Mouse (Mus musculus): Measurements from ENCODE around the gene Zc3h18. TPM values are rescaled to one million over a fixed set of nuclear protein-coding genes. Genes with fewer than 3 reads are reported as not detected.

The Zc3h18 gene
- 28.3 TPM for polyA plus RNA-seq (2014; fragmentation: Illumina TruSeq; extraction: RNeasy Lipid Tissue Mini Kit (QIAGEN cat#74804); ENCODE audit: low read depth, low replicate concordance)

DNA sequence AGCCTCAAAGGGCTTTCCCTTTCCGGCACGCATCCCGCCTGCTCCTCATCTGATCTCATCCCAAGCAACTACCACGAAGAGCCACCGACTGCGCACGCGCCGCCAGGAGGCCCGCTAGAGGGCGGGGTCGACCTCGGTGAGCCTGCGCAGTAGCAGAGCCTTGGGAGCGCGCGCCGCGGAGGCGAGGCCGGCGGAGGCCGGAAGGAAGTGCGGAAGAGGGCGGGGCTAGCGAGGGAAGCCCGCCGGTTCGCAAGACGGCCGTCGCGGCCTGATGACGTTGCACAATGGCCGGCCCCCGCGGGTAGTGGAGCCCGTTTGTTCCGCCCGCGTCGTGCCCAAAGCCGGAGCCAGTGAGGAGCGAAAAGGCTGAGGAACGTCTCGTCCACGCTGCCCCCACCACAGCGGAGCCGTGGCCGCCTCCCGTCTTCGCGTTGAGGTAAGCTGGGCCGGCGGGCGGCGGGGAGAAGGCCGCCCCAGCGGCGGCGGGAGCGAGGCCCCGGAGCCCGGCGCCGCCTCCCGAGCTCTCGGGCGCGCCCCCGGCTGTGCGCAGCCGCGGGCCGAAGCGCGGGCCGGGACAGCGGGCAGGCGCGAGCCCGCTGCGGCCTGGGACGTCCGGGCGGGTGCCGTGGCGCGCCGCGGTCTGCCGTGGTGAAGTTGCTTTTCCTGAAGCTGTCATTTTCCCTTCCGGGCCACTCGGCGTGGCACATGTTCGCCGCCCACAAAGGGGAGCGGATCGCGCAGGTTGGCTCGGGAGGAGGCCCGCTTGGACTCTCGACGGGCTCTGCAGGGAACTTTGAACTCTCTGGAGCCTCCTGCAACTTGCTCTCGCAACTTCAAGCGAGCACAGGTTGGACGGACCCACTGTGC is at the start of gene Zc3h18:
Gene Zc3h18 (plus strand): TSS at position 245 of the 867 bp plus-strand sequence.

DNA sequence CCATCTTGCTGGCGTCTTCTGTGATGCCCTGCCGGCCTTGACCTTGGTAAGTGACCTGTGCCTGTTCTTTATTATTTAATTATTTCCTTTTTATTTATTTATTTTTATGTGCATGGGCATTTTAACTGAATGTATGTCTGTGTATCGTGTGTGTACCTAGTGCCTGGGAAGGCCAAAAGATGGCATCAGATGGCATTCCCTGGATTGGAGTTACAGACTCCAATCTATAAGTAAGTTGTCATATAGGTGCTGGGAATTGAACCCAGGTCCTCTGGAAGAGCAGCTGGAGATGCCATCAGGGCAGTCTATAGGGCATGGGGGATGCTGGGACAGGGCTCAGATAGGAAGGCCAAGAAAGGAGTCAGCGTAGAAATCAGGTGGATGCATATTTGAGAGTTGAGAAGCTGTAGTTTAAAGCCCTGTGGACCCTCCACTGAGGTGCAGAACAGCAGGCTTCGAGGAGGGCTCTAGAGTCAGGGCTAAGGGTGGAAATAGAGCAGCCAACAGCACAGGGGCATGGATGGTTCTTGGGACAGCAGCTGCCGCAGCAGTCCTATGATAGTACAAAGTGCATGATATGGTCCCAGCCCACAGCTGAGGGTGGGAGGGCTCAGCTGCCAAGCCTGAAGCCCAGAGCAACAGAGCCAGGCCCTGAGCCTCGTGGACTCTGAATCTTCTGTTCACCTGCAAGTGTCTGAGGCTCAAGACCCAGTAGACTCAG is 15.6 kb upstream of the Zc3h18 start, which contains the start of gene Trhr2:
Gene Trhr2 (minus strand): TSS at position 51 of the 721 bp plus-strand sequence.

DNA sequence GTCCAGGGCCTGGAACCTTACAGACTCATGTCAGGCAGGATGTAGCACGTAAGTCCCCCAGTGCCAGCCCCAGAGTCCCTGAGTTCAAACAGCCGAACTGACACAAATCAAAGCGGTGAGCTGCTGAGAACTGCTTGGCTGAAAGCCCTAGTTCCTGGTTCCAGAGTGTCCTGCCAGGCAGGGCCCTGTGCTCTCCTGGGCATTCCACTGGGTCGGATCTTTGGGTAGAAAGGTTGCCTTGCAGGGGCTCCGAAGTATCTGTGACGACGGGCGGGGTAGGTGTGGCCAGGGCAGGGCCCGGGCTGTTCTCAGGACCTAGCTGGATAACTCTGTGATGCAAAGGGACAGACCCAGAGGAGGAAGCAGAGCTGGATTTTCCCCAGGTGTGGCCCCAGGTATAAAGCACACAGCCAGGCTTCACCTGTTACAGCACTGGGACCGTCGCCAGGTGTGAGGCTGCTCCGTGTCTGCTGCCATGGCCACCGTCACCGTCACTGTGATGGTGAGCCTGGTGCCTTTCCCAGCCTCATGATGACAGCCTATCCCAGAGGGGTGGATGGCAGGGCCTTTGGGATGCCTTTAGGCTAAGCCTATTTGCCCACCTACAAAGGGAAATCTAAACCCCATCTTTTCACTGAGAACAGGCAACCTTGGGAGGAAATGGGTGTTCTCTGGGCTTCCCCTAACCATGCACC is 45.1 kb downstream of the Zc3h18 start, which contains the start of gene Il17c:
Gene Il17c (plus strand): TSS at position 645 of the 695 bp plus-strand sequence.

DNA sequence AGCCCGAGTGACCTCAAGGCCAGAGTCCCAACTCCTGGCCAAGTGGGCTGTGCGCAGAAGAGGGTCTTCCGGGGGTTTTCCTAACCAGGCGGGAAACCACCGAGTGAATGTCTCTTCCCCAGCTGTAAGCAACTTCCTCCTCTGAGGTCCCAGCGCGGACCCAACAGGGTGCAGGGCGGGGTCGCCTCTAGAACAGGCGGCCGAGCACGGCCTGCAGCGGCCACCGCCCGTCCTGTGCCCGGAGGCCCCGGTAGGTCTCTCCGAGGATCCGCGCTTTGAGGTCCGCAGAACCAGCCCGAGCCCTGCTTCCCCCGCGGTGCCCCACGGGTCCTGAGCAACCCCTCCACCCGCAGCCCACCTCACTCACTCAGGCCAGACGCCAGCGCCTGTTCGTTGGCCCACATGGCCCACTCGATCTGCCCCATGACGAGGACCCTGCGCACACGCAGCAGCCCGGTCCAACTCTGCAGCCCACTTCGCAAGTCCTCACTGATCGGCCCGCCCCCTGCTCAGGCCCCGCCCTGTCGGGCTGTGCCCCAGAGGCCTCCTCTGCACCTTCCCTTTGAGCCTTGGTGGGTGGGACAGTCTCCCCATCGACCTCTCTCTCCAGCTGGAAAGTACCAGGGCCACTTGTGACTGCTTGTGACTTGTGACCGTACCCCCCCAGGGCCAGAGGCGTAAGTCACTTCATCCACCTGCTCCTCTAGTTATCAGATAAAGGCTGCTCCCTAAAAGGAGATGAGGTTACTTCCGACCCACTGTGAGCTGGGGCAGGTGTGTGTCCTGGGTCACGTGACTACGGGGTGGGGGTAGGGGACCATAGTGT is 56.2 kb downstream of the Zc3h18 start, which contains the start of gene Cyba:
Gene Cyba (minus strand): TSS at position 488 of the 826 bp plus-strand sequence.

DNA sequence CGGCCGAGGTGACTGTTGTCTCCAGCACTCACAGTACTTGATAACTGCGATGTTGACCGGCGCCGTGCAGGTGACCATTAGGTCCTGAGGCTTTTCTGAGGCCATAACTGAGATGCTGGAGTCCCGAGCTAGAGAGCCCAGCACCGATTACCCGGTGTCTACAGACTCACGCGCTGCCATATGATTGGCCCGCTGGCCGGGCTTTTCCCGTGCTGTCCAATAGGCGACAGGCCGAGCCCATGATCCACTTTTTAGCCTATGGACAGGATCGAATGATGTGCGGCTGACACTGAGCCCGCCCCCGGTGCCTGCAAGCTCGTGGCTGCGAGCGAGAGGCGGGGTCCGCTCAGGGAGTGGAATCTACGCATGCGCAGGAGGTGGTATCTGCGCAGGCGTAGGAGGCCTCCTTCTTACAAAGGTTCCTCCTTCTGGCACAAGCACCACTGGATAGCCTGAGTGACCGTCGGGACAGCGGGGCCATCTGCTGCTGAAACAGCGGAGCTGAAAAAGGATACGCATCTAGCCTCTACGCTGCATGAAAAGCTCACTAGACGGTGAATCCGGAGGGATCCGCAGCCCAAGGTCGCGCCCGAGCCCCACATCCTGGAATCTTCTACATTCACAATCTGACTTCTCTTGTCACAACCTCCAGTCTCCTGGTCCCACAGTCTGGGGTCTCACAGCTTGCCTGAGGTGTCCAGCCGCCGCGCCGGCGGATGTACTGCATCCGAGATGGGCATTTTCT is 67.0 kb downstream of the Zc3h18 start, which contains the start of gene Mvd:
Gene Mvd (minus strand): TSS at position 161 of the 745 bp plus-strand sequence.

DNA sequence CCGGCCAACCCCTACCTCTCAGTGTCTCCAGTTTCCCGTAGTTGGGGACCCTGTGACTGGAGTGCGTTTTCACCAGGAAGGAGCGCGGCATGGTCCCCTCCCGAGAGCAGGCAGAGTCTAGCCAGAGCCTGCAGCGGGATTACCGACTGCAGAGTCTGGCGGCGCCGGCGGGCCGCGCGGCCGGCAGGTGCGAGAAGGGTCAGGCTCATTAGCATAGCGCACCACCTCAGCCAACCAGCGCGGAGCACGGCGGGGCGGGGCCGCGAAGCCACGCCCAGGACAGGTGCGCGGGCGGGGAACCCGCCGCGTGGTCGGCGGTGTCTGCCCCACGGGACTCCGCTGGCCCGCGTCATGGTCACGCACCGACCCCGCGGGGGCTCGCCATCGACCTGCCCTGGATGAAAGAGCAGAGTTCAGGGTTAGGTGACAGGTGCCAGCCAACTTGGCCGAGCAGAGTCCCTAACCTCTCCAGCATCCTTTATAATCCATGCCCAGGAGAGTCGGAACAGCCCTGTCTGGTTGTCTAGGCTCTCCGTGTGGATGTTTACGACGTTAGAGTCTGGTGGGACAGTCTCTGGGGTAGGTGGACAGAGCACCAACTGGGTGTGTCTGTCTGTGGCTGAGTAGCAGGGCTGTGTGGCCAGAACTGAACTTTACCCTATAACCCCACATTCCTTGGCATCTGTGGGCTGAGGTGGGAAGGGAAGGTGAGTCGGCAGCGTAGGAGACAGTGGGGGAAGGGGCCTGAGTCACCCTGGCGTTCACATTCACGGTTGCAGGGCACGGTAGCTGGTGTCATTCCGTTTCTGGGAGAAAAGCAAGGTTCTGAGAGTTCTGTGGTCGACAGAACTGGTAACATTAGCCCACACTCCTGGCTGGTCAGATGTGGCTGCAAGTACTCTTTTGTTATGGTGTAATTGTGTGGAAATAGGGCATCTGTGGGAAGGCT is 84.4 kb downstream of the Zc3h18 start, which contains the start of gene Snai3:
Gene Snai3 (minus strand): TSS at position 210 of the 949 bp plus-strand sequence.

Other genes with a start within 250 kb of the Zc3h18 start
- gene Zfpm1, start 94.5 kb upstream of the Zc3h18 start, polyA plus RNA-seq (2014; fragmentation: Illumina TruSeq; extraction: RNeasy Lipid Tissue Mini Kit (QIAGEN cat#74804); ENCODE audit: low read depth, low replicate concordance), result 13.1 TPM
- not detected for gene Trhr2, start 15.9 kb upstream of the Zc3h18 start, polyA plus RNA-seq (2014; fragmentation: Illumina TruSeq; extraction: RNeasy Lipid Tissue Mini Kit (QIAGEN cat#74804); ENCODE audit: low read depth, low replicate concordance)
- not detected for gene Il17c, start 45.4 kb downstream of the Zc3h18 start, polyA plus RNA-seq (2014; fragmentation: Illumina TruSeq; extraction: RNeasy Lipid Tissue Mini Kit (QIAGEN cat#74804); ENCODE audit: low read depth, low replicate concordance)
- 74.7 TPM for gene Cyba, start 56.3 kb downstream of the Zc3h18 start, polyA plus RNA-seq (2014; fragmentation: Illumina TruSeq; extraction: RNeasy Lipid Tissue Mini Kit (QIAGEN cat#74804); ENCODE audit: low read depth, low replicate concordance)
- gene Mvd, start 66.8 kb downstream of the Zc3h18 start, polyA plus RNA-seq (2014; fragmentation: Illumina TruSeq; extraction: RNeasy Lipid Tissue Mini Kit (QIAGEN cat#74804); ENCODE audit: low read depth, low replicate concordance), result 18.9 TPM
- 0.99 TPM for gene Snai3, start 84.1 kb downstream of the Zc3h18 start, polyA plus RNA-seq (2014; fragmentation: Illumina TruSeq; extraction: RNeasy Lipid Tissue Mini Kit (QIAGEN cat#74804); ENCODE audit: low read depth, low replicate concordance)
- gene Rnf166, start 99.5 kb downstream of the Zc3h18 start, polyA plus RNA-seq (2014; fragmentation: Illumina TruSeq; extraction: RNeasy Lipid Tissue Mini Kit (QIAGEN cat#74804); ENCODE audit: low read depth, low replicate concordance), result 31.9 TPM
- gene Ctu2, start 99.5 kb downstream of the Zc3h18 start, polyA plus RNA-seq (2014; fragmentation: Illumina TruSeq; extraction: RNeasy Lipid Tissue Mini Kit (QIAGEN cat#74804); ENCODE audit: low read depth, low replicate concordance), result 14.8 TPM
- gene Piezo1, start 174.7 kb downstream of the Zc3h18 start, polyA plus RNA-seq (2014; fragmentation: Illumina TruSeq; extraction: RNeasy Lipid Tissue Mini Kit (QIAGEN cat#74804); ENCODE audit: low read depth, low replicate concordance), result 60.3 TPM
- gene Cdt1, start 191.4 kb downstream of the Zc3h18 start, polyA plus RNA-seq (2014; fragmentation: Illumina TruSeq; extraction: RNeasy Lipid Tissue Mini Kit (QIAGEN cat#74804); ENCODE audit: low read depth, low replicate concordance), result 2.5 TPM
- gene Aprt, start 200.3 kb downstream of the Zc3h18 start, polyA plus RNA-seq (2014; fragmentation: Illumina TruSeq; extraction: RNeasy Lipid Tissue Mini Kit (QIAGEN cat#74804); ENCODE audit: low read depth, low replicate concordance), result 31.6 TPM
- gene Galns, start 234.9 kb downstream of the Zc3h18 start, polyA plus RNA-seq (2014; fragmentation: Illumina TruSeq; extraction: RNeasy Lipid Tissue Mini Kit (QIAGEN cat#74804); ENCODE audit: low read depth, low replicate concordance), result 16.0 TPM
- 46.1 TPM for gene Trappc2l, start 235.0 kb downstream of the Zc3h18 start, polyA plus RNA-seq (2014; fragmentation: Illumina TruSeq; extraction: RNeasy Lipid Tissue Mini Kit (QIAGEN cat#74804); ENCODE audit: low read depth, low replicate concordance)
- gene Pabpn1l, start 246.1 kb downstream of the Zc3h18 start, polyA plus RNA-seq (2014; fragmentation: Illumina TruSeq; extraction: RNeasy Lipid Tissue Mini Kit (QIAGEN cat#74804); ENCODE audit: low read depth, low replicate concordance), result not detected

Data from adipose tissue, adult 10 weeks (tissue).